Mouse (Mus musculus) c-Kit-positive CD71-positive TER-119-negative erythroid progenitor cells, embryonic 14.5 days (primary cell): ENCODE measurements around the gene Tmem243.

Source experiments
- DNase-seq: peaks from one replicate; pipeline ENCODE4 v3.0.0-alpha.2; 2013; ENCODE audit warnings: low read depth

The Tmem243 gene

DNA sequence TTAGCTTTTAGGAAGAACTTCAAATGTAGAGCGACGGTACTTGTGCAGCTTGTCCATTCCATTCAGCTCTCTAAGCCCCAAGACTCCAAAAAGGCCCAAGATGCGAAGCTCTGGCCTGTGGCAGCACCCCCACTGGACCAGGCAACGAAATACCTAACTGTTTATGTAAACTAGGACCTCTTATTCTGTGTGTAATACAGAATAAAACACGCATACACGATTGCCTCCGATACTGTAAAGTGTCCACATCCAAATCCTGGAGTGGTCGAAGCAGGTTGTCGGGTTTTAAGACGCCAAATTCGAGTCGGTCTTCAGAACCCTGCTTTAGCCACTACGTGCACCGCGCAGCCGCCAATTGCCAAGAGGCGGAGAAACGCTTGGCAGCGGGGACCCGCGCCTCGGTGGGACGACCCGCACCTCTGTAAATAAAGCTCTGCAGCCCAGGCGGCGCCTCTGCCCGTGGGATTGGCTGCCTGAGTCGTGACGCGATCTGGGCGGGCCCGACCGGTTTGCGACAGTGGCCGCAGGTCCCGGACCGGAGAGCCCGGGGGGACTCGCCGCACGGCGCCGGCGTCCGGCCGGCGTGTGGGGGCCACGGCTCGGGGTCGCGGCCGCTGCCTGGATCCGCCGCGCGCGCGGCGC, at the start of gene Tmem243:
Gene Tmem243, plus strand, starts transcription at position 462 of the 642 bp plus-strand sequence.
- DNase-seq = peak; percentile 52

DNA sequence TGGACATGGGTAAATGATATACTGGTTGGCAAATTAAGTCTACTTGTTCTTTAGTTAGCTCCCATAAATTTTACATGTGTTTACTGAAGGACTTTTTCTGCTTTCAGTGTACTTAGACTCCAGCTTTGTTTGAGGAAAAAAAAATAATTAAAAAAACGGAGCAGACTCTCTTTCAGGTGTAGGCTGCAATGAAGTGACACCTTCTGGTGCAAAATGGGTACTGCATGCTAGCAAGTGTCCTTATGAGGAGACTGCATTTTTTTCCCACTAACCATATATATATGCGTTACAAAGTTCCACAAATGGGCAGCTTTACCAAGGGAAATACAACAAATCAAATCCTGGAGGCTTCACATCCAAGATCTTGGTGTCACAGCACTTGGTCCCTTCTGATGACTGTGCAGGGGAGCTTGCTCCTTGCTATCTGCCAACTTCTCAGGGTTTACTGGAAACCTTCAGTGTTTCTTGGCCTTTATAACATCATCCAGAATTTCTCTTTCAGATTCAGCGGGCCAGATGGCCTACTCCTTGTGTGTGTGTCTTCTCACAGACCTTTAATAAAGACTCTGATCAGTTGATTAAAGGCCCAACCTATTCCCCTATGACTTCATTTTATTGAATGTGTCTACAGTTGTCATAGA, 44.3 kb upstream of the Tmem243 start:
- peak; percentile 35 for DNase-seq

DNA sequence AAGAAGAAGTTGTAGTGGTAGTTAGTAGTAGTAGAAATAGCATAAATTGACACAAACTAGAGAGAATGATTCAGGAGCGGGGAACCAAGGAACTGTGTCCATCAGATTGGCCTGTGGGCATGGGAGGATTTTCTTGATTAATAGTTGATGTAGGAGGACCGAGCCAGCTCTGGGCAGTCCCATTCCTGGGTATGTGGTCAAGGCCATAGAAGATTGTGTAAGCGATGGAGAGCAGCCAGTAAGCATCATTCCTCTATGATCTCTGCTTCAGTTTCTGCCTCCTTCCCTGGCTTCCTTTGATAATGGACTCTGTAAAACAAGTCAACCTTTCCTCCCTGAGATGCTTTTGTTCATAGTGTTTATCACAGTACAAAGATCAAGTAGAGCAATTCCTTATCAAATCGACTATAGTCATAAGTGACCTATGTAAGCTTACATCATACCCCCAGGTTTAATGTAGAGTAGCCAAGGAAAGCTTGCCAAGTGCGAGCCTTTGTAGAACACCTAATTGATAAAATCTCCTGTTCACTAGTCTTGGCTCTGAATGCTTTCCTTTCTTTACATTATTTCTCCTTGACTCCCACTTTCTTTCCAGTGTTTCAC, 43.1 kb upstream of the Tmem243 start:
- DNase-seq = no peak

DNA sequence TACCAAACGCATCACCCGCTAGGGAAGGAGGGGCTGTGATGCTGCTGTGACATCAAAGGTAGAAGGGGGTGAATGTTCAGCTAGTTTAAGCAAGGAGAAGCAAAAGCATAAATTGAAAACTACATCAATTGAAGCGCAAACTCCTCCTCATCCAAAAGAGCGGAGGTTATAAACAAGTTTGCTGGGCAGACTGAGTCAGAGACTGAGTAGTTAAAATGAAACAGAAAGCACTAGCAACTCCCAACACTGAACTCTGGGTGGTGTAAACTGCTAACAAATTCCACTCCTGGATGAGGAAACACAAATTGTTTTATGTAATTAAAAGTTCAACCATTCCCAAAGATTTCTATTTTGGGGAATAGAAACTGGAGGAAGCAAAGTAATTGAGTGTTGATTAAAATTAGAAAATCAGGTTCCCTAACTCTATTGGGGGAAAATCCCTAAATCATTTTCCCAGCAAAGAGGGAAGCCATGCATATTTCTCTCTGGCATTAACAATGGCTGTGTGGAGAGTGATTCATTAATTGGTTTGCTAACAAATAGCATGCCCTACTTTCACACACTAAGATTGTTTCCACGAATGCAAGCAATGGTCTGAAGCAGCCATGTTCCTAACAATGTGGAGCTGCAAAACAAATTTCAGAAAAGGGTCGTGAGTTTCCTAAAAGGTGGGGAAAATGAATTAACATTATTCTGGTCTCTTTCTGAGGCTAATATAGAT, 41.0 kb upstream of the Tmem243 start:
- no peak for DNase-seq

DNA sequence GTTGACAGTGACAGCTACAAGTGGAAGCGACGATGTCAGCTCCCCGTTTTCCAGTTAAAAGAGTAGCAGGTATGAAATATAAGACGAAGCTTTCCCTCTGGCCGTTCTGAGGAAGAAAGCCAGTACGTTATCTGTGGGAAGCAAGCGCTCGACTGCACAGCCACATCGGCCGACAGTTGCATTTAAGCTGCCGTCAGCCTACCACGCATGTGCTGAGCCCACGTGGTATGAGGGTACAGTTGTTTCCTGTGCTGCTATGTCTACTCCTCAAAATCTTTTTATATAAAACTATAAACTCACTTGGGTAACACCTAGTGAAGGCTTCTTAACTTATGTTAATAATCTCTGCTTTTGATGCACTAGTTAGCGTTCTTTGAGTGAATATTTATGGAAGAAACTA, 40.2 kb upstream of the Tmem243 start:
- DNase-seq = no peak

DNA sequence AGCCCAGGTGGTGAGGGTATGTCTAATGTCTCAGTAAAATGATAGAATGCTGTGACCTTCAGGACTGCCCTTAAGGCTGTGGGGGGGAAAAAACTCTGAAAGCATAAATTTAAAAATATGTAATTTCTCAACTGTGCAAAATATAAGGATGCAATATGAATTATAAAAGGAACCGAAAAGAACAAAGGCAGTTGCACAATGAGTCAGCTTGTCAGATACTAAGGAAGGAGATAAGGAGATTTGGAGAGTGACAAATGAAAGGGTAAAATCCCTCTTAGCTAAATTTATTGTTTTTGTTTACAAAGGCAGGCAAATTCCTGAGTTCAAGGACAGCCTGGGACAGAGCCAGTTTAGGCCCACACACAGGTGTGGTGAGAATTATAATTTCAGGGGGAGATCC, 36.3 kb upstream of the Tmem243 start:
- DNase-seq = no peak

DNA sequence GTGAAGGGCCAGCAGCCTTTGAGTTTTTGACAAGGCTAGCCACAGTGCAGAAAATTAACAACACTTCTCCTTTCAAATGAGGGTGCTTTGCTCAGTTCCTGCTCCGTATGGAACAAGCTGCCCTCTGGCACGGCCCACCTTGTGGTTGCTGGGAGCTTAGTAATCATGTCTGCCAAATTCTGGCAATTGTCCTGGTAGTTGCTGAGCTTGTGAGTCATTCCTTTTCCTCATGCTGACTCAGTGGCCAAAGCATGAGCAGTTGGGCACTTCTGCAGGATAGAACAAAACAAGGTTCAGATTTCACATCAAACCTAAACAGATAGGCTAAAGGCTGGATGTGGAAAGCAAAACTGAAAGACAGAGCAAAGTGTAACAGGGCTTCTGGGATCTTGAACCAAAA, 31.6 kb upstream of the Tmem243 start:
- DNase-seq = no peak

DNA sequence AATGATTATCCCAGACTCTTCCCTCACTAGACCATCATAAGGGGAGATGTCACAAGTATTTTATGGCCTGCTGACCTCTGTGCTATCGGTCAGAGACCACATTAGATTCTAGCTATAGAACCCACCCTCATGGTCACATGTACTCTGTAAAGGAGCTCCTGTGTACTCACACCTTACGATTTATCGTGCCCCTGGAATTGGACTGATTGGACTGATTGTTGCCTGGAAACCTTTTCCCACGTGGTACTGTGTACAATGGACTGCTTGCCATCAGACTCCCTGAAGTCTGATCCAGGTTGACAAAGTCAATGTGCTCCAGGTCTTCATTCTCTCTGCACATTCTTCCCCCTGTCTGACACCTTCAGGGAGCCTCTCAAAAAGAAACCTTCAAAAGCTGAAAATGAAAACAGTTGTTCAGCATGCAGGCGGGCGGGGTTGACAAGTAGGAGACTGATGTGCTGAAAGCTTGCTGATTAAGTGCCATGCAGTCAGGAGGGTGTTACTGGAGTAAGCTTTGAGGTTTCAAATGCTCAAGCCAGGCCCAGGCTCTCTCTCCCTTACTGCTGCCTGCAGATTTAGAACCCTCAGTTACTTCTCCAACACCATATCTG, 30.8 kb upstream of the Tmem243 start:
- no peak for DNase-seq

DNA sequence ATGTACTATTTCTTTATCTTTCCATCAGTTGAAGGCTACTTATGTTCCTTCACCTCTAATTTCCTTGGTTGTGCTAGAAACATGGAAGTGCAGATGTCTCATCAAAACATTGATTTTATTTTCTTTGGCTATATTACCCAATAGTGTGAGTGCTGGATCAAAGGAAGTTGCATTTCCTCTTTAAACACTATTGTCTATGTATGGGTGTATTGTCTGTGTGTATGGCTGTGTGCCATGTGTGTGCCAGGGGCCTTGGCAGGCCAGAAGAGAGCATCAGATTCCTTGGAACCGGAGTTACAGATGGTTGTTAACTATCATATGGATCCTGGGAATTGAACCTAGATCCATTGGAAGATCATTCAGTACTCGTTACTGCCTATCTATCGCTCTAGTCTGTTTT, 29.1 kb upstream of the Tmem243 start:
- DNase-seq = no peak

DNA sequence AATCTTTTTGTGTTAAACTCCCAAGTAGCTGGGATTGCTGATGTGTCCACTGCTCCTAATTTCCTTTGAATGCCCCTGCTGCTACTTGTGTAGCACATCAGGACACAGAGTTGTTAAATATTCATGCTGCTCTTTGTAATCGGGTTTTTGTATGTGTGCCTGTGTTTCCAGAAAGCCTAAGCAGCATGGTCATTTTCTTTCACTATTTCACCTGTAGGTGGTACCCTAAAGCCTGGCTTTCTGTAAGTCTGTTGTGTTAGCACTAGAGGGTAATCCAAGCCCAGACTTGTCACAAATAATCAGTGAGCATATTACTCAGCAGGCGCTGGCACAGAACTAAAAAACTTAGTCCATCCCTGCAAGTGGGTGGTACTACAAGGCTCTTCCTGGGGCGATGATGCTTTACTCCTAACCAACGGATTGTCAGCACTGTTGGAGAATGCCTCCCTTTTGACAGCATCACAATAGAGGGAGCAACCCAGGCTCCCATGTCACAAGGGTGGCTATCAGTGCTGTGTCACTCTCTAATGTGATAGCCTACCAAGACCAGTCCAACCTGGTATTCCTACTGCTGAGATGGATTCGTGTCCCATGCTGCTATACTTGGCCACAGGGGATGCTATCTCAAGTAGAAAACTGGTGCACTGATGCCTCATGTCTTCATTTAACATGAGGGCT, 27.2 kb upstream of the Tmem243 start:
- no peak for DNase-seq

DNA sequence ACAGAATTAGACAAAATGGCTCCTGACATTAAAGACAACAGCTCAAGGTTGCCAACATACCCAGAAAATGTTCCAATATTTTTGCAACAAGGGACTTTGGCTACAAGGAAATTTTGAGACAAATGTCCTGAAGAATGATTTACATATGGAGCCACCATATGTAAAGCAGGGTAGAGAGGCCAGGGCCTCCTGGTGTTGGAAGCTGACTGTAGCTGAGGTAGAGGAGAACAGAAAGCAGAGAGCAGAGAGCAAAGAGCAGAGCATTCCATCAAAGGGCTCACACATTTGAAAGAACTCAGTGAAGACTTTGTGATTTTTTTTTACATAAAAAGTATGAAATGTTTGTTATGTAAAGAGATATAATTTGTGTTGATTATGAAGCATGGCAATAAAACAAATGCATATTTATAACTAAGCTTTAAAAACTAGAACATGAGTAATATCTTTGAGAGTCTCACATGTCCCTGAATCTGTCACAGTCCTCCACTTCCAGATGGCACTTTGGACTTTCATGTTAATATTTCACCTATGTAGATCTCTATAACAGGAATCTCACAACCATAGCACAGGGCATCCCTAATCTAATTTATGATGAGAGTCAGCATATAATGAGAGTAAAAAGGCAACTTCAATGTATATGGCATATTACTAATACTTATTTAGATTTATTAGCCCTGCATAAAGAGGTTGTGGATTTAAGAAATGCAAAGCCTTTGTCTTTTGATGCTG, 20.5 kb upstream of the Tmem243 start:
- DNase-seq = no peak

DNA sequence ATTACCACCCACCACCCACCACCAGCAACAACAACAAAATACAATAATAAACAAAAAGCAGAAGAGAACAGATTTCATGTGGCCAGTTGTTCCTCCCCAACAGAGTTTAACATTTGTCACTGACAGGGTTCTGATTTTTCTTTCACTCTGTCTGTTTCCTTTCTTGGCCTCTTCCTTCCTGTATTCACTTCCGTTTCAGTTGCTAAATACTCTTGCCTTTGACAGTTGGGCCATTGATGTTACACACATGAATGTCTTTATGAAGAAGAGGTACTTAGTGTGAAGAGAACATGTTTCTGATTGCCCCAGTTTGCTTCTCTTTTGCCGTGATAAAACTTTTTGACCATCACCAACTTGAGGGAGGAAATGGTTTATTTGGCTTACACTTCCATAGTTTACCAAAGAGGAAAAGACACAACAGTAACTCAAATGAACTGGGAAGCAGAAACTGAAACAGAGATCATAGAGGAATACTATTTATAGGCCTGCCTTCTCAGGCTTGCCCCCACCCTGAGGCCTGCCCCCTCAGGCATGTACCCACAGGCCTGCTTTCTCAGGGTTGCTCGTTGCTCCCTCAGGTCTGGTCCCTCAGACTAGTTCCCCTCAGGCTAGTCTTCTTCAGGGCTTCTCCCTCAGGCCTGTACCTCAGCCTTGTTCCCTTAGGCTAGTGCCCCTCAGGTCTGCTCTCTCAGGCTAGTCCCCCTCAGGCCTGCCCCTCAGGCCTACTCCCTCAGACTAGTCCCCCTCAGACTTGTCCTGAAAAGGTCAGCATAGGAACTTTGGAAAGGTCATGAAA, 13.3 kb upstream of the Tmem243 start:
- DNase-seq = no peak

DNA sequence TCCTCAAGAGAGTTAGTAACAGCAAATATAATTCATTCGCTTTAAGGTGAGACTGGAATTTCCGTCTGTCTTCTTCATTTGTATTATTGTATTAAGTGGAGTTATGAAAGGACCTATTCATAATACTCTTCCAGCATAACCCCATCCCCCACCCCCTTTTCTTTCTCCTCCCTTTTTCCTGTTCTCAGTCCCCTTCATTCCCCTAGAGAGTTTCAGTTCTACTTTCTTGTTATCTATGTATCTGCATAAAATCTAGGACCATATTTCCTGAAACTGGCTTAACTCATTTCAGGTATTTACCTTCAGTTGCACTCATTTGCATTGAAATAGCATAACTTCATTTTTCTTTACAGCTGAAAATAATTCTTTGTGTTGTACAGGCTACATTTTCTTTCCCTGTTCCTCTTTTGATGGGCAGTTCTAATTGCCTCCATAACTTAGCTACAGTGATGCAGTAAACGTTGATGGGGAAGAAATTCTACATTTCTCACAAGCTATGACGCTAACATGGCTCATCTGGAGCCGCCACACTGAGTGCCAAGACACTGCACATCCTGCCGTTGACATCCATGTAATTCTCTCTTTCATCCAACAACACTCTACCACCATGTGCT, 9.9 kb upstream of the Tmem243 start:
- DNase-seq = no peak

DNA sequence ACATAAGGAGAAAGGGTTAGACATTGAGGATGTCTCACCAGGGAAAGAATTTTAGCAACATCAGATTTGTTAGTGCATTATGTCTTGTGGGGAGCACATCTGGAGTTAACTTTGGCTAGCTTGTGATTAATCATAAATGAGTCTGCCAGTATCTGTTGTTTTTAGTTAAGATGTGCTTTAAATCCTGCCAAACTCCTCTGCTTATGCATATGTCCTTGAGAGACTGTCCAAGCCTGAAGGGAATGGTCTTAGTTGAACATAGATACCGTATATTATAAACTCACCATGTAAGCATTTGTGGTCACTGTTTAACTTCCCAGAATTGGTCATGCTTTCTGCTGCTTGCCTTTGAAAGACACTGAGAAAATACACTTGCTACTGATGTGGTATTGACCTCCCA, 7.8 kb upstream of the Tmem243 start:
- no peak for DNase-seq

DNA sequence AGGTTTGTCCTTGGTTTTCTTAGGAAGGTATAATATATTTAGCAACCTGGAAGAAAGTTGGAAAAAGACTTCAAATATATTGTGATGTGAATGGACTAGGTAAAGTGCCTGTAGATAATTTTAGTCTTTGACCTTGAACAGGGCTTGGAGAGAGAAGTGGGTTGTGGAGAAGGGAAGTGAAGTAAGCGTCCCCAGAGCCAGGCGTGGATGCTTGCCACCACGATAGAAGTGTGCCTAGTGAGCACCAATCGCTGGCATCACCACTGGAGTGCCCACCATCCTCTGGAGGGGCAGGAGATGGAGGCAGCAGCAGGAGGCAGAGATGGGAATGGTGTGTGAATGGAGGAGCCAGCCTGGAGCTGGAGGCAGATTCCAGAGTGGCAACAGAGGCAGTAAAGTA, 7.0 kb upstream of the Tmem243 start:
- DNase-seq = no peak

DNA sequence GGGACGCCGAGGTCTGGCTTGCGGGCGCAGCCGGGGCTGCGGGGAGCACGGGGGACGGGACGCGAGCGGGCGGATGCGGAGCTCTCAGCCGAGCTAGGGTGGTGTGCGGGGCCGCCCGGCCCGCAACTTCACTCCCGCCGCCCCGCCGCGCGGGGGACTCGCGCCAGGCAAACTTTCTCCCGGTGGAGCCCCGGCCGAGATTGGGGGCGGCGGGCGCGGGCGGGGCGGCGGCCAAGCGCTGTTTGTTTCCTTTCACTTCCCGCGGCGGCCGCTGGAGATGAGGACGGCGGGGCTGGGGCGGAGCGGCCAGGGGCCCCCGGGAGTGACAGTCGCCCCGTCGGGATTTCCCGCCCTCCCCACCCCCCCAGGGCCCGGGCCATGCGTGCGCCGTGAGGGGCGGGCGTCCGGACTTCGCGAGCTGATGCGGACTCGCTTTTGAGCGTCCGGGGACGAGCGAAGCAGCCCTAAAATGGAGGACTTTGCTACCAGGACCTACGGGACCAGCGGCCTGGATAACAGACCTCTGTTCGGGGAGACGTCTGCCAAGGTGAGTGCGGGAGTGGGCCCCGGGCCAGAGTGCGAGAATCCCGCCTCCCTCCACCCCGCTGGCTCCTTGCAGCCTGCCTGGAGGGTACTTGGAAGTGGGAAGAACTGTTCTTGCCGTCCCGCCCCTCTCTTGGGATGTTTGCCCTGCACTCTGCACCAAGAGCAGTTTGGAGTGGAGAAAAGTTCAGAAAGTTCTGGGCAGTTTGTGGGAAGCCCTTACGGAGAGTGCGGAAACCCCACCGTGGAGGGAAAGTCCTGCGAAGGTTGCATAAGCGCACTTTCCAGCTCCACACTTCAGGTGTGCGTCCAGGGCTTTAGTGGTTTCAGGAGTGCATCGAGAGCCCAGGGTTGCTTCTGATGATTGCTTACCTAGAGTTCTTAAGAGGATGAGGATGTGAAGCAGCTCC, 657 bp downstream of the Tmem243 start:
- DNase-seq = peak; percentile 16

DNA sequence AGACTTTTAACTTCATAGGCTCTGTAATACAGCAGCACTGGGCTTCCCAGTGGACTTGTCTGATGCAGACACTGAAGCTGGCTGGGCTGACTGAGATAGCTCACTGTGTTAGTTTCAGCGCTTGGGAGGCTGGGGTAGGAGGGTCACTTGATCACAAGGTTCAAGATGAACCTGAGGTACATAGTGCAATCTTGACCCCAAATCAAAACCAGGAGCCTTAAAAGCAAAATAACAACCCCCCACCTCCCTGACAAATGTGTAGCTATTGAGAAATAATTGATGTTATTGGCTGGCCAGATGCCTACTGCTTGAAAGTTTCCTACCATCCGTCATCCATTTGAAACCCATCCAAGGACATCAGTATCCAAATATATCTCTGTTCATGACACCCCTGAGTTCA, 2.2 kb downstream of the Tmem243 start:
- DNase-seq = no peak

DNA sequence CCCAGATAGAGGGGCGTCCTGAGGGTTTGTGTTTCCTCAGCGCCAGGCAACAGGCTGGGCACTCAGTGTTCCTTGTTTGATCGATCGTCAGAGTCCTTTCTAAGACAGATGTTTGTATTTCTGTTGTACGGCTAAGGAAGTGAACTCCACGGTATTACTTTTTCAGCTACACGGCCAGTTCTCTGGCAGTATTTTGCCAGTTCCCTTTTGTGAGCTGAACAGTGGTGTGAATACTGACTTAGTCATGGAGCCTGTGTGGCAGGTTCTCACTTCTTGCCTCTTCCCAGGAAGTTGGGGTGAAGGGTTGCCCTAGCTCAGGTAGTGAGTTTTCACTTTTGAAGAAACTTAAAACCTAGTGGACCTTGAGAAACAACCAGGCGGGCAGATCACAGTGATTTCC, 3.5 kb downstream of the Tmem243 start:
- DNase-seq = no peak

DNA sequence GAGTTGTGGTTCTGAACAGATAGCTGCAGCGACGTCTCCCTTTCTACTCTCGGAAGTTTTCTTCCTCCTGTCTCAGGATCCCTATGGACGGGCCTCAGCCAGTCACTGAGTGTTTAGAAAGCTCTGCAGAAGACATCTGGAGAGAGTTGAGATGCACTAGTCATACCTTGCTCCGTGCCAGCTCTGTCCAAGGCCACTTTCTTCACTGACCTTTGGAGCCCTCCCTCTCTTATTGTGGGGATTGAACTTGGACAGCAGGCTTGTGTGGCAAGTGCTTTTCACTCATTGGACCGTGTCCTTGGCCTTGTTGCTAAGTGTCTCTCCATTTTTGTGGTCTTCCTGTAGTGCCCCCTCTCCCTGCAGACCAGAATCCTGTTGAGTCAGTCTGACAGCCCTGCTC, 6.3 kb downstream of the Tmem243 start:
- no peak for DNase-seq
